Mouse (Mus musculus) lung, postnatal 4 days (tissue): Measurements from ENCODE around the gene Vps13d.
A peak's percentile ranks its signal among the peaks of the same experiment; 100 is the strongest.

Experiments
- DNase-seq, 2 experiments: peaks; one replicate each; pipeline ENCODE4 v3.0.0; 2021

The Vps13d gene

DNA sequence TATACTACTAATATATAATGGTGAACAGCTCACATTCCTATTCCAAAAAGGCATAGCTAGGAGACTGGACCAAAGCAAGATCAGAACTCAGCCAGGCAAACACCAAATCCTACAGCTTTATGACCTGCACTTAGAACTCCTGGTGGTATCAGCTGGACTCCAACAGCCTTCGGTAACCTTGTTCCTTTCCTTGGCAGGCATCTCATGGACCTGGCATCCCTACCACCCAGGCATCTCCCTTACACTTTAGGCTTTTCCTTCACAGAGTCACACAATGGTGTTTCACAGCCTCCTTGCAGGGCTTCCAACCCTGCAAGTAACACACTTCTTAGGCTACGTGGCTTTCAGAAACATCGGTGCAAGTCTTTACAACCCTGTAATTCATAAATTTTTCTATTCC is 226.4 kb downstream of the Vps13d start:
- no peak for DNase-seq

DNA sequence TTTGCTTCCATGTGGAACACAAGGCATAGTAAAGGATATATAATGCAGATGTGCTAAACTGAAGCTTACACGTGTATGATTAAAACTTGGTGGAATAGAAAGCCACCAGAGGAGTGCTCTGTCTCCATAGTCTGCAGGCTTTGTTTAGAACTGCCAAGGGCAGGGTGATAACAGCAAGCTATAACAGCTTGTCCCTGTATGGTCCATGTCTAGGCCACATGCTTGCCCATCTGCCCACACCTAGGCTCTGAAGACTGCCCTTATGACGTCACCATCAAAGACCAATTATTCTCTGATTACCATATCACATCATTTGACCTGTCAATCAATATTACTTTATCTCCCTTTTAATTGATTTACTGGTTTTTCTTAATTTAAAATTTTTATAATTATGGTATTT is 229.6 kb downstream of the Vps13d start:
- no peak for DNase-seq

DNA sequence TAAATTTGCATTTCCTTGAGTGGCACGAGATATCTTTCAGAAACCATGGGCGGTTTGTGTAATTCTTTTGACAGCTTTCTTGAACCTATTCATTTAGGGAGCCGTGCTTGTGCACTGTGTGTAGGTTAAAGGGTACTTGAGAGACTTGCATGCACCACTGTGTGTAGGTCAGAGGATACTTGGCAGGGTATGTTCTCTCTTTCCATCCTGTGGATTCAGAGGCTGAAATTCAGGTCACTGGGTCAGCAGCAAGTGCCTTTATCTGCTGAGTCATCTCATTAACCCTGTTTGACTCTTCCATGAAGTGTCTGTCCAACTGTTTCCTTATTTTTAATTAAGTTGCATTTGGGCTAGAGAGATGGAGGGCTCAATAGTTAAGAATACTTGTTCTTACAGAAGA is 233.1 kb downstream of the Vps13d start:
- DNase-seq, result no peak

GRCm38 (mm10) chr4:144961232-144961631 is 233.6 kb downstream of the Vps13d start:
- DNase-seq, result peak in 1 of 2 experiments; percentile 42

DNA sequence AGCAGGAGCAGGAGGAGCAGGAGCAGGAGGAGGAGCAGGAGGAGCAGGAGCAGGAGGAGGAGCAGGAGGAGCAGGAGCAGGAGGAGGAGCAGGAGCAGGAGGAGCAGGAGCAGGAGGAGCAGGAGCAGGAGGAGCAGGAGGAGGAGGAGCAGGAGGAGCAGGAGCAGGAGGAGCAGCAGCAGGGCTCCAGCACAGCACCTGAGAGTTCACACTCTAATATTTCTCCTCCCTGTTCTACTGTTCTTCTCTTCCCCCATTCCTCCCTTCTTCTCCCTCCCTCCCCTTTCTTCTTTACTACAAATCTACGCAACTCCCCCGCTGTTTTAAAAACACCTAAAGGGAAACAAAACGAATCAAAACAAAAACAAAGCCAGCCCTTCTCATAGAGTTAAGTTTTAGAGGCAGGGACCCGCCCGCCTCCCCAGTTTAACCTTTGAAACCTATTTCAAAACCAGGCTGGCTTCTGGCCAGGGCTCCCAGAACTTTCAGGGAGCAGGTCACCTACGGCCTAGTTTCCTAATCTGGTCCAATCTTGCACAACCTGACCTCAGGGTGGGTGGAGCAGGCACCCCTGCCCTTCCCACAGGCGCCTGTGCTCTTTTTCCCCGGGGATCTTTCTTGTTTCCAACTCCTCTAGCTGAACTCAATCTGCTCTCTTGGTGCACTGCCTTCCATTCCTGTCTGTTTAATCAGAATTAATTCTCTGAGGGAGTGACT is 234.5 kb downstream of the Vps13d start:
- DNase-seq, result peak; percentile 86 to 87

- DNase-seq, result no peak
These were observed 237.1 kb downstream of the Vps13d start for GRCm38 (mm10) chr4:144957721-144958120.

DNA sequence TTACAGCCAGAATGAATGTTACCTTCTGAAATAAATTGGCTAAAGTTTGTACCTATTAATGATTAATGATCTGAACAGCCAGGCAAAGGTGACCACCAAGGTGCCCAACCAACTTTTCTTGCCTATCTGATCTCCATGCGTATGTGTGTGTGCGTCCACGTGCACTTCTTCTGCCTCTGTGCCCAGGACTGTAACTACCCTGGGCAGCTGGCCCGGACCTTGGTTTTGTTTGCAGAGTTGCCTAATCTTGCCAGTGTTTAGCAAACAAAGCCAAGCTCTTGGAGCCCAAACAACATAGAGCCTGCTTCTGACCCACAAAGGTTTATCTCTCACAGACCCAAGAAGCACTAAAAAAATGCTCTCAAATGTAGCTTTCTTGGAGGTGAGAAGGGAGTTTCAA is 237.6 kb downstream of the Vps13d start:
- DNase-seq, result peak; percentile 68 to 82

GRCm38 (mm10) chr4:144956293-144956692 is 238.5 kb downstream of the Vps13d start:
- no peak for DNase-seq

- DNase-seq, result no peak
These were observed 238.9 kb downstream of the Vps13d start for GRCm38 (mm10) chr4:144955863-144956262.

DNA sequence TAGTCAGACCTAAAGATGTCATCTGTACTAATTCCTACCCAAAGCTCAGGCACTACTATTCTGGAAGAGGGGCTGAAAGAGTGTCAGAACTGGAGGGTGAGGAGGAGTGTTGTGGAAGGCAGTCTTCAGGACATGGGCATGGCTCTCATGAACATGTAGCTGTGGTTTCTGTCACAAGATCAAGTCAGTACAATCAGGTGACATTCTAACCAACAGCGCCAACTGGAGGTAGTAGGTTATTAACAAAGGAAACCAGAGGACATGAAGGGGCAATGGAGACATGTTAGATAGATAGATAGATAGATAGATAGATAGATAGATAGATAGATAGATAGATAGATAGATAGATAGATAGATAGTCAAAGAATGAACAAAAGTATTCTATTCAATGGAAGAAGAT is 241.4 kb downstream of the Vps13d start:
- DNase-seq, result no peak

GRCm38 (mm10) chr4:144951859-144952258 is 242.9 kb downstream of the Vps13d start:
- DNase-seq, result no peak

DNA sequence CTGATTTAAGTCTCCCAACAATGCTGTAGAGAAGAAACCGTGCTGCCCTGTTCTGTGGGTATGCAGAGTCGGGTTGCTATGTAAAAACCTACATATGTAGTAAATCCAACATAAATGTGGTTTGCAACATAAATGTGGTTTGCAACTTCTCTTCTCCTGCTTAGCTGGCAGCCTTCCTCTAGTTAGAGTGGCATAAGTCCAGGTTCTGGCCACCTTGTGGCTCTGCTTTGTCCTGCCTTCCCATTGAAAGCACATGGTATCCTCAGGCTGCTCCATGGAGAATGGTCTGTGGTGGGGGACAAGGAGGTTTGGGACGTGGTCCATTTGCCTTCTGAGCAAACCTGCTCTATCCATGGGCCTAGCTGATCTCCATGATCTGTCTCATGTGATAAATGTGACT is 243.9 kb downstream of the Vps13d start:
- no peak for DNase-seq

DNA sequence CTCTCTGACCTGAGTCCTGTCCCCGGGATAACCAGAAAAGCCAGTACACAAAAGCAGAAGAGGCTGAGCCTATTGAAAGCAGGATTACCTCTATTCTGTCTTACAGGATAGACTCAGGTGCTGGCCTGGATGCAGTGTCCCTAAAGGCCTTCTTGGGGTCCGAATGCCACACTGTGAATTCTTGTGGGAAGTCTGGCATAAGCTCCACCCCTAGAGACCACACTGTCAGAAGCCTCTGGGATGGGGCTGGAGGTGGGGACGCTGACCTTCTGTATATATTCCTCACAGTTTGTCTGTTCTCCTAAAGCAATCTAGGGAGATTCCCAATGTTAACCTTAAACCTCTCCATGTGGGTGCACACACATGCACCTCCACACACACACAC is 244.5 kb downstream of the Vps13d start:
- no peak for DNase-seq

GRCm38 (mm10) chr4:144949441-144950326 is 245.1 kb downstream of the Vps13d start:
- DNase-seq, result peak; percentile 85 to 94

DNA sequence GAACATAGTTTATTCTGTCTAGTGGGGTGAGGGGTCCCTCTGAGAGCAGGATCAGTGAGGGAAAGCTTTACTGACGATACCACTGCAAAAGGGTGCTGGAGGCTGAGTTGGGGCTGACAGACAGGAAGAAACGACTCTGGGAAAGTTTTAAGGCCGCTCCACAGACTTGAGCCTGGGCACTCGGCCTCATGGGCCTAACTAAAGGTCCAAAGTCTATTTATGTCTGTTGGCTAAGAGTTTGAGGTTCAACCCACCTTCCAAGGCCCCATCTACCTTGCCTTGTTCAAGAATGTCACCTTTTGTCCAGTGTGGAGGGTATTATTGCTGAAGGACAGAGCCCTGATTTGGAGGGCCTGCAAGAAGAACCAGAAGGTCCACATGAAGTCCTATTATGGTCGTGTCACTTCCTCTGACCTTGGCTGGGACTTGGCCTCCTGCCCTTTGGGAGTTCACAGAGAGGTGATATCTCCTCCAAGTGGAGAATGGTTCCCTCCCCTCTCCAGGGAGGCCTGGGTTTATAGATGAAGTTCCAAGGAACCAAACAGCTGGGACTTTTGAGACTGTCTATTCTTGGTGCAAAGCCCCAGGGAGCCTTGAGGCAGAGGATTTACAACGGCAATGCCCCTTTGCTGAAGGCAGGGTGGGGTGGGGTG is 246.9 kb downstream of the Vps13d start:
- peak; percentile 81 to 88 for DNase-seq

DNA sequence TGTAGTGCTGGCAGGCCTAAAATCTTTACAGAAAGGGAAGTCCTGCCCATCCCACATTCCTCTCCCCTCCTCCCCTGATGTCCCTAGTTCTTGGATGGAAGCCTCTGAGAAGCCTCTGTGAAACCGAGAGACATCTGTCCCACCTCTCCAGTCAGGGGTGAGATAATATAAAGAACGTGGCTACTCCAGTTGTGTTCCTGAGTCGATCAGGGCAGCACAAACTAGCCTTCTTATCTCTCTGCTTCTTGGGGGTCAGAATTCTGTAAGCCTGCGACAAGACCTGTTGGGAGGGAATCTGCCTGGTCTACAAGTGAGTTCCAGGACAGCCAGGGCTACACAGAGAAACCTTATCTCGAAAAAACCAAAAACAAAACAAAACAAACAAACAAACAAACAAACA is 251.5 kb downstream of the Vps13d start:
- no peak for DNase-seq

DNA sequence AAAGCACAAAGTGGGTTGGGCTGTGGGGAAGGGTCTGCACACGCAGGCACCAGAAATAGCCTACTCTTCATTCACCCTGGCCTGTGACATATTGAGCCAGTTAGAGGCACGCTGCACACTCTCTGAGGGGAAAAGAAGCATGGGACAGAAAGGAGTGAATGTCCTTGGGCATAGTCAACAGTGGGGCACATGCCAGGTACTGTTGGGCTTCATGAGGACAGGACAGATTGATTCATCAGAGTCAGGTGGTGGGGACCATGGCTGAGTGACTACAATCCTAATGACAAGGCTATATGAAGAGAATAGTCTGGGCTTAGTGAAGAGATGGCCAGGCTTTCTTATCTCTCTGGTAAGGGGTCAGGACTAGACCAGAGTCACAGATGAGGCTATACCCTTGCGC is 252.4 kb downstream of the Vps13d start:
- DNase-seq, result no peak

DNA sequence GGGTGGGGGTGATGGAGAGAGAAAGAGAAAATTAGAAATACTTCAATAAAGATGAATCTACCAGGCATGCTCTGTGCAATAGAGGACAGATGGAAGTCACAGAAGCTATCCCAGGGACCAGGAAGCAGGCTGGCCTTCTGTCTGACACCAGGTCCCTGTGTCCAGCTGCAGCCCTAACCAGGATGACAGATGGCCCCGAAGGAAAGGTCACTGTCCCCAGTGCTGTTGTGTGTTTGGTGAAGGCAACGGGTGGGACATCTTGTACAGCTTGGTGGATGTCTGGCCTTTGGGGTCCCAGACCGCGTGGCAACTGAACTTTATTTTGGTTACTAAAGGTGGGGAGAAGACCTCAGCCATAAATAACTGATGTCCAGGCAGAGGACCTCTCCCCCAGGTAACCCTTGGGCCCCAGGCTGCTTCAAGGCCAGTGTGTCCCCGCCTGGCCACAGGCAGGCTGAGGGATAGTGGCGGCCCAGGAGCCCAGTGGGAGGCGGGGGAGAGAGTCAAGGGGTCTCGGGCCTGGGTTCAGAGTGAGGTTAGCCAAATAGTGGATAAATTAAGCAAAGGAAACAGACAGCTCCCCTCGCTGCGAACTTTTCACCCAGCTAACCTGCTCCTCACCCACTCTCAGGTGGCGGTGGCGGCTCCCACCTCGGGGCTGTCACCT is 253.9 kb downstream of the Vps13d start:
- DNase-seq, result no peak

DNA sequence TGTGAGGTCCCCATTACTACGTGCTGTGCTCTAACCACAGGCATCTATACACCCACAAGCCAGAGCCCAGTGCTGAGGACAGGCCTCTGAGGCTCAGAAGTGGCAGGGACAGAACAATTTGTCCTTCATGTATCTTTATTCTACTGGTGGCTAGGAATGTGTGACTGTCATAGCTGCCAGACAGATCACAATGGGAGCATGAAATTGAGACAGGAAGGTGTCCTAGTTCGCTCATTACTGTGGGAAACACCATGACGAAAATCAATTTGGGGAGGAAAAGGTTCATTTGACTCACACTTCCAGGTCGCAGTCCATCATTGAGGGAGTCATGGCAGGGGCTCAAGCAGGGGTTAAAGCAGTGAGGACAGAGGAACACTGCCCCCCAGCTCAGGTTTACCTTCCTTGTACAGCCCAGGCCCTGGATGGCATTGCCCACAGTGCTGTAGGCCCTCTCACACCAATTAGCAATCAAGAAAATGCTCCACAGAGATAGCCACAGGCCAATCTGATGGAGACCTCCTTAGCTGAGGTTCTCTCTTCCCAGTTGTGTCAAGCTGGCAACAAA is 254.9 kb downstream of the Vps13d start:
- DNase-seq, result no peak

DNA sequence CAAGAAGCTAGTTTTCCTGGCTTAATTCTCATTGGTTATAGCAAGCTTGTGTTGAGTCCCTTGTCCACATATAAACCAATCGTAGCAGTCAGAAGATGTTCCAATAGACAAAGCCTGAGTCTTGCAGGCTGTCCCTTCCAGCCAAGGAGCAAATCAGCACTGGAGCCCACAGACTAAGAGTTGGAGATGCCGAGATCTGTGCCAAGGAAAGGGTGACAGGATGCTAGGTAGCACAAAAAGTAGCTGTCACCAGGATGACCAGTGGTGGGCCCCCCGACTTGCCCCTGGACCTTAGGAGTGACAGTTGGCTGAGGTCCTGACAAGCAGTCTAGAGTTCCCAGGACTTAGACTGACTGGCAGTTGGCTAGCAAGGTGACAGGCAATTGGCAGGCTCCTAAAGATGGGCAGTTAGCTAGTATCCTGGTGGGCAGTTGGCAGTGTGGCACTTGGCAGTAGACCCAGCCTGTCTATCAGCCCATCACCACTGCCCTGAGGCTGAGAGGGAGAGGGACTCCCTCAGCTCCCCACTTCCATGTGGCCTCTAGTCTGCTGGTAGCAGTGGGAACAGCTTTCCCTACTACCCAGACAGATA is 258.1 kb downstream of the Vps13d start:
- no peak for DNase-seq

DNA sequence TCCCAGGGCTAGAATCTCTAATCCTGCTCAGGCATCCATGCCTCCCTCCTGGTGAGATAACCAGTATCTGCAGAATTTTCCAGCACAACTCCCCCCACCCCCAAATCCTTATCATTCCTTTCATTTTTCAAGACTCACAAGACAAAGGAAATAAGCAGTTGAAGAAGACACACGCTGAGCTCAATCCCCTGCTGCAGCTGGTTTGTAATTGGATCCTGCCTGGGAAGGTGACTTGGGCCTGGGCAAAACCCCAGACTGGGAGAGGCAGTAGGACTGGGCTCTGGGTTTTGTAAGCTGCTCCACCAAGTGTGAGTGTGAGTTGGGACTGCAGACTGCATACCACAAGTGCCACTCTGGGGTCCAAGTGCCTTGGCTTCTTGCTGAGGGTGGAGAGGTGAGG is 260.3 kb downstream of the Vps13d start:
- peak in 1 of 2 experiments; percentile 43 for DNase-seq

DNA sequence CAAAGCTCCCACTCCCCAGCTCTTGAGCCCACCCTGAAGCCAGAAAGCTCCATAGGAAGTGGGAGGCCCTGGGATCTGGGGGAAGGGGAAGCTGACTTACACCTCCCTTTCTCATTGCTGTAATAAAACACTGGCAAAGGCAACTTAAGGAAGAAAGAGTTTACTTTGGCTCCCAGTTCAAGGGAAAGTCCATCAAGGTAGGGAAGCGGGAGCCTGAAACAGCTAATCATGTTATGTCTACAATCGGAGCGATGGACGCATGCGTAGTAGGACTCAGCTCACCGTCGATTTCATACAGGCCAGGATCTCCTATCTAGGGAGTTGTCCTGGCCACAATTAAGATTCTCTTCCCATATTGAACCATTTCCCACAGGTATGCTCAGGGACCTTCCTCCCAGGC is 263.6 kb downstream of the Vps13d start:
- DNase-seq, result peak in 1 of 2 experiments; percentile 56
